Mouse (Mus musculus) 3134 (cell line): ENCODE measurements at regions not wholly inside any gene's neighbourhood (a gene's known extent, or its start where the extent isn't known, plus 50 kb on each side); places are given as distances from the start of the nearest gene placed in this dataset.

Experiments
- DNase-seq: peaks from one replicate; pipeline ENCODE4 v3.0.0-alpha.2; 2011; ENCODE audit warnings: low spot score; ENCODE audit not compliant: insufficient read length; ENCODE audit errors: extremely low read depth

- DNase-seq = no peak
These were observed 451.7 kb downstream of the Ube2dnl2 start for GRCm38 (mm10) chrX:115359111-115359510.

- DNase-seq = peak; percentile 5
These were observed 489.0 kb downstream of the Ube2dnl2 start for GRCm38 (mm10) chrX:115396373-115396772.
